Mouse (Mus musculus): ENCODE data around the gene Rnf38. TPM values are rescaled to one million over a fixed set of nuclear protein-coding genes. Genes with fewer than 3 reads are reported as not detected.

Gene Rnf38
- total RNA-seq, 1 experiment from 2014 or later: 46.1 TPM

GRCm38 (mm10) chr4:44160990-44161689 lies 72.4 kb downstream of the Rnf38 start:
- ATAC-seq (replicated peaks; ENCODE audit: insufficient number of reproducible peaks, low FRiP score, low TSS enrichment, poor library complexity, severe bottlenecking): no peak

- no peak for ATAC-seq (replicated peaks; ENCODE audit: insufficient number of reproducible peaks, low FRiP score, low TSS enrichment, poor library complexity, severe bottlenecking)
Observed at GRCm38 (mm10) chr4:44159839-44160238, 73.8 kb downstream of the Rnf38 start.

- no peak for ATAC-seq (replicated peaks; ENCODE audit: insufficient number of reproducible peaks, low FRiP score, low TSS enrichment, poor library complexity, severe bottlenecking)
Observed at GRCm38 (mm10) chr4:44156481-44156880, 77.1 kb downstream of the Rnf38 start.

- no peak for ATAC-seq (replicated peaks; ENCODE audit: insufficient number of reproducible peaks, low FRiP score, low TSS enrichment, poor library complexity, severe bottlenecking)
Observed at GRCm38 (mm10) chr4:44154884-44155283, 78.7 kb downstream of the Rnf38 start.

- ATAC-seq (replicated peaks; ENCODE audit: insufficient number of reproducible peaks, low FRiP score, low TSS enrichment, poor library complexity, severe bottlenecking): no peak
Observed at GRCm38 (mm10) chr4:44152904-44153303, 80.7 kb downstream of the Rnf38 start.

GRCm38 (mm10) chr4:44126805-44127204 lies 106.8 kb downstream of the Rnf38 start:
- peak; percentile 31; the same call in 1 of the 2 replicates for ATAC-seq (replicated peaks; ENCODE audit: insufficient number of reproducible peaks, low FRiP score, low TSS enrichment, poor library complexity, severe bottlenecking)

- ATAC-seq (replicated peaks; ENCODE audit: insufficient number of reproducible peaks, low FRiP score, low TSS enrichment, poor library complexity, severe bottlenecking): no peak; the same call in 1 of the 2 replicates
Observed at GRCm38 (mm10) chr4:44119410-44120201, 114.0 kb downstream of the Rnf38 start.

GRCm38 (mm10) chr4:44115046-44115445 lies 118.5 kb downstream of the Rnf38 start:
- no peak for ATAC-seq (replicated peaks; ENCODE audit: insufficient number of reproducible peaks, low FRiP score, low TSS enrichment, poor library complexity, severe bottlenecking)

GRCm38 (mm10) chr4:44113393-44114138 lies 120.0 kb downstream of the Rnf38 start:
- ATAC-seq (replicated peaks; ENCODE audit: insufficient number of reproducible peaks, low FRiP score, low TSS enrichment, poor library complexity, severe bottlenecking): peak; percentile 24; the same call in 1 of the 2 replicates

- no peak for ATAC-seq (replicated peaks; ENCODE audit: insufficient number of reproducible peaks, low FRiP score, low TSS enrichment, poor library complexity, severe bottlenecking)
Observed at GRCm38 (mm10) chr4:44112741-44113140, 120.8 kb downstream of the Rnf38 start.

- no peak for ATAC-seq (replicated peaks; ENCODE audit: insufficient number of reproducible peaks, low FRiP score, low TSS enrichment, poor library complexity, severe bottlenecking)
Observed at GRCm38 (mm10) chr4:44110771-44111170, 122.8 kb downstream of the Rnf38 start.

- no peak for ATAC-seq (replicated peaks; ENCODE audit: insufficient number of reproducible peaks, low FRiP score, low TSS enrichment, poor library complexity, severe bottlenecking)
Observed at GRCm38 (mm10) chr4:44108297-44108696, 125.3 kb downstream of the Rnf38 start.

- no peak for ATAC-seq (replicated peaks; ENCODE audit: insufficient number of reproducible peaks, low FRiP score, low TSS enrichment, poor library complexity, severe bottlenecking)
Observed at GRCm38 (mm10) chr4:44107339-44107738, 126.2 kb downstream of the Rnf38 start.

GRCm38 (mm10) chr4:44106297-44106821 lies 127.2 kb downstream of the Rnf38 start:
- ATAC-seq (replicated peaks; ENCODE audit: insufficient number of reproducible peaks, low FRiP score, low TSS enrichment, poor library complexity, severe bottlenecking): 0 out of 2 replicates have a peak, but pooled peaks have one; percentile 13

GRCm38 (mm10) chr4:44104195-44104917 lies 129.2 kb downstream of the Rnf38 start:
- ATAC-seq (replicated peaks; ENCODE audit: insufficient number of reproducible peaks, low FRiP score, low TSS enrichment, poor library complexity, severe bottlenecking): no peak

- no peak for ATAC-seq (replicated peaks; ENCODE audit: insufficient number of reproducible peaks, low FRiP score, low TSS enrichment, poor library complexity, severe bottlenecking)
Observed at GRCm38 (mm10) chr4:44103620-44104019, 130.0 kb downstream of the Rnf38 start.

- no peak for ATAC-seq (replicated peaks; ENCODE audit: insufficient number of reproducible peaks, low FRiP score, low TSS enrichment, poor library complexity, severe bottlenecking)
Observed at GRCm38 (mm10) chr4:44097576-44098335, 135.8 kb downstream of the Rnf38 start.

GRCm38 (mm10) chr4:44094475-44094874 lies 139.1 kb downstream of the Rnf38 start:
- ATAC-seq (replicated peaks; ENCODE audit: insufficient number of reproducible peaks, low FRiP score, low TSS enrichment, poor library complexity, severe bottlenecking): no peak

All from monocyte, adult 5-6 weeks (primary cell).